Mouse (Mus musculus): ENCODE results near the gene Tsc2.

Gene Tsc2

DNA sequence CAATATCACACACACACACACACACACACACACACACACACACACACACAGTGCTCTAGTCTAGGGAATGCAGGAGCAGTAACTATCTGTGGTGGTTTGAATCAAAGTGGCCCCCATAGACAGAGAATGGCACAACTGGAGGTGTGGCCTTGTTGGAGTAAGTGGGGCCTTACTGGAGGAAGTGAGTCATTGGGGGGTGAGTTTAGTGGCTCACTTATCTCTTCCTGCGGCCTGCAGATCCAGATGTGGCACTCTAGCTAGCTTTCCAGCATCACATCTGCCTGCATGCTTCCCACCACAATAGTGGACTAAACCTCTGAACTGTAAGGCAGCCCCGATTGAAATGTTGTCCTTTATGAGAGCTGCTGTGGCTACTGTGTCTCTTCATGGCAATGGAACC is 21.7 kb downstream of the Tsc2 start:
- DNase-seq (ENCODE audit: low read depth in 2 of 2, low spot score in 2 of 2): no peak

DNA sequence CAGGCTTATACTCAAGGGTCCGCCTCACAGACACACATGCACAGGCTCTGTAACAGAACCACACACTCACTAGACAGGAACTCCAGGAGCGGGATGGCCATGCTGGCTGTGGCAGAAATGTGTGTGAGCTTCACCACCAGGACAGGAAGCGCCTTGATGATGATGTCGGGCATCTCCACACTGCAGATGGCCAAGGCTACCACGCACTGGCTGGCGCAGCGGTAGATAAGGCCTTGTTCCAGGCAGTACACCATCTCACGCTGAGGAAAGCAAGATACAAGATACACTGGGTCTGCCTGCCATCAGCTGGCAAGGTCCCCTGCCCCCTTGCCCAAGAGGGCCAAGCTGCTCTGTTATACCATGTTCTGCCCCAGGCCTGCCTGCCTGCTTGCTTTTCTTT is 23.6 kb downstream of the Tsc2 start:
- no peak for DNase-seq (ENCODE audit: low read depth in 2 of 2, low spot score in 2 of 2)

DNA sequence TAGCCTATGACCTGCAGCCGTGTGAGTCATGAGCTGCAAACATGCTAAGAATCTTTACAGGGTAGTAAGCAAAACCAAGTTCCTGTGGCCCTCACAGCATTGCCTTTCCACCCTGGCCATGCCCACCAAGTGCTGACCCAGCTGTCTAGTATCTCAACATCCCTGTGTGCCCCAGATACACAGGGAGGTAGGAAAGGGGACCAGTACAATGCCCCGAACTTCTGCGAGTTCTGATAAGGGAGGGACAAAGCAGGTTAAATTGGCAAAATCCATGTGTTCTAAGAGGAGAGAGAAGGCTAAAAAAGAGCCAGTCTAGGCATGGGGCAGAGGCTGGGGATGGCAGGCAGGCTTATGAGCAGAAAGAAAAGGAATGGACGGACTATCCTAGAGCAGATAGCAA is 24.1 kb downstream of the Tsc2 start:
- no peak for DNase-seq (ENCODE audit: low read depth in 2 of 2, low spot score in 2 of 2)

DNA sequence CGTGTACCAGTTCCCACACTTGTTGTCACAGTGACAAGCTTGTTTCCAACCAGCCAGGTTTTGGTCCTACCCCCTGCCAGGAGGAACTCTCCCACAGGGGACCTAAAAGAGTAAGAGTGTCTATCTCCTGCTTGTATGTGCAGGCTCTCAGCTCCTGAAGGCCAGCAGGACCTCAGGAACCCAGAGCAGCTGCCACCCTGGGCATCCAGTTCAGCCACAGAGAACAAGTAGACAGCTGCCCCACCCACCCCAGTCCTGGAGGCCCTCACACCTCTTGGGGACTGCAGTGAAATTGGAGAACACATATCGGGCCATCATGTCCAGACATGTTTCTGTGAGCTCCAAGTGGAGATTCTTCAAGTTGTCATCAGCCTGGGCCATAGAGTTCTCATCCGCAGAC is 27.9 kb downstream of the Tsc2 start:
- no peak for DNase-seq (ENCODE audit: low read depth in 2 of 2, low spot score in 2 of 2)

DNA sequence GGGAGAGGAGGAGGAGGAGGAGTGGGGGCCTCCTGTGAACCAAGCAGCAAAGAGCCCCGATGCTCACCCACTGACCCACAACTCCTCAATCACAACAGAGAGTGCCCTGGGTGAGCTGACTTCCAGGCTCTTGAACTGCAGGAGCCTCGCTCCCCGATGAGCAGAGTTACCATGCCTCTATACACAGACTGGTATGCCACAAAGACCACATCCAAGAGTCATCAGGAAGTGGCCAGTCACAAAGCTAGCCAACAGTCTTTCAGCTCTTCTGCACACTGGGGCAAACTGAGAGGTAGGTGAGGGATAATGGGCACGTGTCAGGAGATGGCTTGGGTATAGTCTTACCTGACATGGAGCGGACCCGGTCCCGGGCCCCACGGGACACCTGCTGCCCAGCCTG is 28.5 kb downstream of the Tsc2 start:
- no peak for DNase-seq (ENCODE audit: low read depth in 2 of 2, low spot score in 2 of 2)

DNA sequence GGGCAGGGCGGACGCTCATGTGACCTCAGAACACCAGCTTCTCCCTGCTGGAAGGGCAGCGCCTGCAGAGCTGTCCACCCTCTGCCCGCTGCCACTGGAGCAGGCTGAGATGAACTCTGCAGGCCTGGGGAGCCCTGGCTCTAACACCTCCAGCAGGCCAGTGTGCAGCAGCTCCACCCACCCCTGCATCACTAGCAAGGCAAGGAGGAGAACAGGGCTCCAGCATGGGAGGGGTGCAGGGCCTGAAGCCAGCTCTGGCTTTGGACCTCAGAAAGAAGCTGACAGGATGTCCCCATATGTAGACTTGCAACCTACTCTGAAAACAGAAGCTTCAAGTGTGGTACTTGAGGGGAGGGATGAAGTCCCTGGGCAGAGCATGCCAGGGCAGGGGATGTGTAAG is 31.9 kb downstream of the Tsc2 start:
- no peak for DNase-seq (ENCODE audit: low read depth in 2 of 2, low spot score in 2 of 2)

DNA sequence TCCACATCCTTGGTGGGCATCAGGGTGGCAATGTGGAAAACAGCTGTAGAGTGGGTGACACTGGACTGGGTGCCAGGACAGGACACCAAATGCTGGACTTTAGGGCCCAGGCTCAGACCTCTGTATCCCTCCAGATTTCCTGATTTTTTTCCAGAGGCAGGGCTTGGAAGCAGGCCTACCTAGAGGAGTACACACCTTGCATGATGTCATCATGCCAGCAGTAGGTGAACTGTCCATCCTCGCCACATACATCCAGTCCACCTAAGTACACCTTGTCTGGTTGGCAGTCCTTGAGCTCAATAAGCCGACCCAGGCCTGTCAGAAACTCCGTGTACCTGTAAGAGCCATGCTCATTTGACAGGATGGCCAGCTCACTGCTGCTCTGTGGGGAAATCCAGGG is 34.4 kb downstream of the Tsc2 start:
- DNase-seq (ENCODE audit: low read depth in 2 of 2, low spot score in 2 of 2): no peak

DNA sequence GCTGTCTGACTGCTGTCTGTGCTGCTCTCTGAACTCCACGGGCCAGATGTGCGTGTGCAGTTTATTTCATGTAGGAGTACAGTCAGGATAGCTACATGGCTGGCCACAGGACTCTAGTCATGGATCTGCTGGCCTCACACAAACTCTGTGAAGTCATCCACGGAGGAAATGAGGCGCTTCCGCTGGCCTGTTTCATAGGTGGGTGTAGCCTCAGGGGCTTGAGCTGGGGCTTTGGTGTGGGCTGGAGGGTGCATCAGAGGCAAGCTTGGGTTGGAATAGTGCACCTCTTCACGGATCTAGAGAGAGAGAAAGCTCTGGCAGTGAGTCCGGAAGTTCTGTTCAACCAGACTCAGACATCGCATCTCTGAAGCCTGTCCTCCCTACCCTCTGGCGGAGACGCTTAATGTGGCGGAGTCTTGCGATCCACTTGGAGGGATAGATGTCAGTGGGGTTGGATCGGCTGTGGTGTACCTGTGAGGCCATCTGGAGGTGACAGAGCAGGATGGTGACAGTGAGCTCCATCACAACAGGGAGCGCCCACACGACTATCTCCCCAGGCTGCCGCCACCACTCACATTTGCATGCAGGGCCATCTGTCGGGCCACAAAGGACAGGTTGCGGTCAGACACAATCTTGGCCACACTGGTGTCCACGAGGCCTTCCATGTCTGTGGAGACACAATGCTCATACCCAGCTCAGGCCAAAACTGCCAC is 35.8 kb downstream of the Tsc2 start:
- no peak for DNase-seq (ENCODE audit: low read depth in 2 of 2, low spot score in 2 of 2)

DNA sequence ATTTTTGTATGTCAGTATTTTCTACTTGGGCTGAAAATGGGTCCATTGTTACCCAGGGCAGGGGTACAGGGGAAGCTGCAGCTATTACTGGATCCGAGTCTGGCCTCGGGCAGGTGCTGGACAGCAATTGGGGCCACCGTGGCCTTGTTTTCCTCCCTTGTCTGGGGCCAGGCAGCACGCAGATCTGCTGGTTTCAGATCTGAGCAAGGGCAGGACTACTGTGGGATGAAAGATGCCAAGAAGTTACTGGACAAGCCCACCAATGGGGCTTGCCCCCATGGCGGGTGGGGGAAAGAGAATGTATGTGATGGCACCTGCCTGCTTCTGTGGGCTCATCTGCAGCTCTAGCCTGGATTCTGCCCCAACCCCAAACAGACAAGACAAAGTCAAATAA is 36.4 kb downstream of the Tsc2 start:
- no peak for DNase-seq (ENCODE audit: low read depth in 2 of 2, low spot score in 2 of 2)

DNA sequence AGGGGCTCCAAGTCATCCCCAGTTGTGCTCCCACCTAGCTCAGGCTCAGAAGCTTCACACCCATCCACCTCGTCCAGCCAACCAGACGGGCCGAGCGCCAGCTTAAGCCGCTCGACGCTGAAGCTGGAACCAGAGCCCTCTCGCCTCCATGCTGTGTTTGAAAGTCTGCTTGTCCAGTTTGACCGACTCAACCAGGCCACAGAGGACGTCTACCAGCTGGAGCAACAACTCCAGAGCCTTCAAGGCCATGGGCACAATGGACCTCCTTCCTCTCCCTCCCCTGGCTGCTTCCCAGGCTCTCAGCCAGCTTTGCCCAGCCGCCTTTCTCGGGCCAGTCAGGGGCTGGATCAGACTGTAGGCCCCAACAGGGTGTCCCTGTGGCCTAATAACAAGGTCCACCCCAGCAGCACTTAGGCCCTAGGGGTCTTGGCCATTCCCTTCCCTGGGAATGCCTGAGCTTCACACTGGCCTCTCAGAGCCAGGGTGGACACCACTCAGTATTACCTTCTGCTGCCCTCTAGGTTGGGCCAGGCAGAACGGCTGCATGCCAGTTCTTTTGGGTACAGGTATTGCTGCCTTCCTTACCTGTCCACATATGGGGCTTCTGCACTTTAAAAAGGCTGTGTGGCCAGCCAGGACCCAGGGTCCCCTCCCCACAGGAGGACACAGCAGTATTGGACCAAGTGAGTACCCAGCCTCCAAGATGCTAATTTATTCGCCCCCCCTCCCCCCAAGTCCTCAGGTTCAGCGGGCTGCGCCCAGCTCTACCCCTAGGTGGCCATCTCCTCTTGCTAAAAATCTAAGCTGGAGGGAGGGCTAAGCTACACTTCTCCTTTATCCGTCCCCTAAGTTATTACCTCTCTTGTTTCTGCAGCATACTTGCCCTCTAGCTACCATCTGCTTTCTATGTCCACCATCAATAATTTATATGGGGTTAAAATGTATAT is 37.0 kb downstream of the Tsc2 start:
- no peak for DNase-seq (ENCODE audit: low read depth in 2 of 2, low spot score in 2 of 2)

DNA sequence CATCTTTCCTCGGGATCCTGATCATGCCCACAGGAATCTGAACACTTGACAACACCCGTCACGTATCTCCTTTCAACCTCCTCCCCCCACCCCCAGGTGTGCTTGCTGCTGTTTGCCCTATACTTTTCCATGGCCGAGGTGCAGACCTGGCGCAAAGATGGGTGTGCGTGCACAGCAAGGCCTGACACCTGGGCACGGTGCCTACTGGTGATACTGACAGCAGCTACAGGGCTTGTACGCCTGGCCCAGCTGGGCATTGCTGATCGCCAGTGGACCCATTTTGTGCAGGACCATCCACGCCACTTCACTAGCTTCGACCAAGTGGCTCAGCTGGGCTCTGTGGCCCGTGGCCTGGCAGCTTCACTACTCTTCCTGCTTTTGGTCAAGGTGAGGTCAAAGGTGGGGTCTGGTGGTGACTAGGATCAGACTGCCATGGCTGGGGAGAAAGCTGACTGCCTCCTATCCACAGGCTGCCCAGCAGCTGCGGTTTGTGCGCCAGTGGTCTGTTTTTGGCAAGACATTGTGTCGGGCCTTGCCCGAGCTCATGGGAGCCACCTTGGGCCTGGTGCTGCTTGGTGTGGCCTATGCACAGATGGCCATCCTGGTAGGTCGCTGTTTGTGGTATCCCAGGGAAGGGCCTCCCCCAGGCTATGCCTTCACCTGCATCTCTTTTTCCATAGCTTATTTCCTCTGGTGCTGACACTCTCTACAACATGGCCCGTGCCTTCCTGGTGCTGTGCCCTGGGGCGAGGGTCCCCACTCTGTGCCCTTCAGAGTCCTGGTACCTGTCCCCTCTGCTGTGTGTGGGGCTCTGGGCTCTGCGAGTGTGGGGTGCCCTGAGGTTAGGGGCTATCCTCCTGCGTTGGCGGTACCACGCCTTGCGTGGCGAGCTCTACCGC is 38.2 kb downstream of the Tsc2 start:
- DNase-seq (ENCODE audit: low read depth in 2 of 2, low spot score in 2 of 2): no peak

DNA sequence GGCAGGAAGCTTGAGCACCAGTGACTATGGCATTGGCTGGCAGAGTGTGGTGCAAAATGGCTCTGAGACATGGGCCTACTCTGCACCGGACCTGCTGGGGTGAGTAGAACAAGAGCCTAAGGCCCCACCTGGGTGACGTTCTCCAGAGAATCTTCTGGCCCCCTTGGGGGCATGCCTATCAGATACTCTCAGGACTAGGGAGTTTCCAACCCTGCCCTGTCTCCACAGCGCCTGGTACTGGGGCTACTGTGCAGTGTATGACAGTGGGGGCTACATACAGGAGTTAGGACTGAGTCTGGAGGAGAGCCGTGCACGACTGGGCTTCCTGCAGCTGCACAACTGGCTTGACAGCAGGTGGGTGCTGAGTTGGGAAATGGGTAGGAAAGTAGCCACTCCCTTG is 39.2 kb downstream of the Tsc2 start:
- no peak for DNase-seq (ENCODE audit: low read depth in 2 of 2, low spot score in 2 of 2)

DNA sequence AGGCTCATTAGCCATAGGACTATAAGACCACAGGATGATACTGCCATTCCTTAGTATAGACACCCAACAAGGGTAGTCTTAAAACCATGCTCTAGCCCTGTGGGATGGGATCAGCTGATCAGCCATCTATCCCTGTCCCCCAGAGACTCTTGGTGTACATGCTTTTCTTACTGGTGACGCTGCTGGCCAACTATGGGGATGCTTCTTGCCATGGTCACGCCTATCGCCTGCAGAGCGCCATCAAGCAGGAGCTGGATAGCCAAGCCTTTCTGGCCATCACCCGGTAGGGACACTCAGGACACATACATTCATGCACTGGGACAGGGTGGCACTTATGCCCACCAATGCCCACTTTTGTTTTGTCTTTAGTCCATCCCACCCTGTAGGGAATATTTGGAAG is 40.7 kb downstream of the Tsc2 start:
- no peak for DNase-seq (ENCODE audit: low read depth in 2 of 2, low spot score in 2 of 2)

DNA sequence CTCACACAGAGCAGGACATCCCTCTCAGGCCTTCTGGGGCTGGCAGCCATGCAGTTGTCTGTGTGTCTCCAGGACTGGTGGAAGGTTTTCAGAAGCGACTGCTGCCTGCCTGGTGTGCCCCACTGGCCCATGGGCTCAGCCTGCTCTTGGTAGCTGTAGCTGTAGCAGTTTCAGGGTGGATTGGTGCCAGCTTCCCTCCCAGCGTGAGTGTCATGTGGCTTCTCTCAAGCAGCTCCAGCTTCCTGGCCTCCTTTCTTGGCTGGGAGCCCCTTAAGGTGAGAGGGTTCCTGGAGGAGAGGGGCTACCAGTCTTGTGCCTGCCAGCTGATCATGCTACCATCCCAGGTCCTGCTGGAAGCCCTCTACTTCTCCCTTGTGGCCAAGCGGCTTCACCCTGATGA is 41.5 kb downstream of the Tsc2 start:
- DNase-seq (ENCODE audit: low read depth in 2 of 2, low spot score in 2 of 2): no peak

DNA sequence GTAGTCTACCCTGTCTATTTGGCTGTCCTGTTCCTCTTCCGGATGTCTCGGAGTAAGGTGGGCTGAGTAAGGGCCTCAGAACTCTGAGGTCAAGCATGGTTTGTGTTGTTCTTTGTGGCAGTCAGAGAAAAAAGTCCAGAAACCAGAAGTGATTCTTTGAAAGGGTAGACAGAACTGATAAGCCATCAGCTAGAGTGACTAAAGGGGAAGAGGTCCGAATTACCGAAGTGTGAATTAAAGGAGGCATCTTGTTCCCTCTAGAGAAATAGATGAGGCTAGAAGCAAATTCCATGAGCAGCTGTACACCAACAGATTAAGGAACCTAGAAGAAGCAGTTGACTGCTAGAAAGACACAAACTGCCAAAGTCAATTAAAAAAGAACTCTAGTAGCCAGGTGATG is 45.9 kb downstream of the Tsc2 start:
- no peak for DNase-seq (ENCODE audit: low read depth in 2 of 2, low spot score in 2 of 2)

DNA sequence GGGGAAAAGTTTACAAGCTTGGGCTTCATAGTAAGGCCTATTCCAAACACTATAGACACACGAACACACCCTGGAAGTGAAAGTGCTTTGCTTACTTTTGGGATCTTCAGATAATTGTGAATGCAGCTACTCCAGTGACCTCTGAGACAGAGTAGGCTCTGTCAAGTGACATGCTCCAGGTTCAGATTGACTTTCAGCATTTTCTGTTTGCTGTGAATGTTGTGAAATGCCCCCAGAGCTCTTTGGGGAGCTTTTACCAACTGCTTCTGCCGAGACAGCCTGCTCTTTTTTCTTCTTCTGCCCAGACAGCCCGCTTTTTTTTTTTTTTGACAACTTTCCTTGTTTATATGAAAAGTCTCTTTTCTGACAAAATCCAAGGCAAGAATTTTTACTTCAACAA is 47.9 kb downstream of the Tsc2 start:
- DNase-seq (ENCODE audit: low read depth in 2 of 2, low spot score in 2 of 2): no peak

DNA sequence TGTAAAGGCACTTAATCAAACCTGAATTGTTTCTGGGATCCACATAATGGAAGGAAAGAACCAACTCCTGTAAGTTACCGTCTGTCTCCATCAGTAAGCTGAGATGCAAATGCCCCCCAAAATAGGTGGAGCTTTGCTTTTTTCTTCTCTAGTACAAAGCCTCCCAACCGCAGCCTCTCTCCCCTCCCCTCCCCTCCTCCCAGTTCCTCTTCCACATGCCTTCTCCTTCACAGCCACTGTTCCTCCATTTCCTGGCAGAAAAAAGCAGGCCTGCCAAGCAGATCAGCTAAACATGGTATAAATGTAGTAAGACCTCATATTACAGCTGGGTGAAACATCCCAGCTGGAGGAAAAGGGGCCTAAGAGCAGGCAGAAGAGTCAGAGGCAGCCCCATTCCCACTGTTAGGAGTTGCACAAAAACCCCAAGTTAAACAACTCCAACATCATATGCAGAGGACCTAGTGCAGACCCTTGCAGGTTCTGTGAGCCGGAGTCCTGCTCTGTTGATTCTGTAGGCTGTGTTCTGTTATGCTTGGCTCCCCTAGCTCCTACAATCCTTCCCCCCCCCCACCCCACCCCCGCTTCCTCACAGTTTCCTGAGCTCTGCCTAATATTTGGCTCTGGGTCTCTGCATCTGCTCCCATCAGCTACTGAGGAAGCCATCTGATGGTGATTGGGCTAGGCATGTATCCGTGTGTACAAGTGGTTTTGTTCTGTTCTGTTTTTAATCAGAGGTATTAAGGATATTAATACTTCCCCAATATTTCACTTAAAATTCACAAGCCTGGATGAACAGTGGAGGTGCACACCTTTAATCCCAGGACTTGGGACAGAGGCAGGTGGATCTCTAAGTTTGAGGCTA is 48.6 kb downstream of the Tsc2 start:
- no peak for DNase-seq (ENCODE audit: low read depth in 2 of 2, low spot score in 2 of 2)

DNA sequence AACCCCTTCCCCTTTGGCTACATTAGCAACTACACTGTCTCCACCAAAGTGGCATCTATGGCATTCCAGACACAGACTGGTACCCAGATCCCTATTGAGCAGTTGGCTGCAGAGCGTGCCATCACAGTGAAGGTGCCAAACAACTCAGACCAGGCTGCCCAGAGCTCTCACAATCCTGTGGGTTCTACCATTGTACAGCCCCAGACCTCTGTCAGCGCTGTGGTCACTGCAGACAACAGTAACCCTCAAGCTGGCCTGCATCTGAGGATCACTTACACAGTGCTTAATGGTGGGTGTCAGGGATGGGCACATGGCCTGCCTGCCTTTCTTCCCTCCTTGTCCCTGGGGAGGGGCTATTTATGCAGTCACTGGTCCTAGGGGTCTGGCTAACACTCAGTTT is 52.1 kb downstream of the Tsc2 start:
- no peak for DNase-seq (ENCODE audit: low read depth in 2 of 2, low spot score in 2 of 2)

DNA sequence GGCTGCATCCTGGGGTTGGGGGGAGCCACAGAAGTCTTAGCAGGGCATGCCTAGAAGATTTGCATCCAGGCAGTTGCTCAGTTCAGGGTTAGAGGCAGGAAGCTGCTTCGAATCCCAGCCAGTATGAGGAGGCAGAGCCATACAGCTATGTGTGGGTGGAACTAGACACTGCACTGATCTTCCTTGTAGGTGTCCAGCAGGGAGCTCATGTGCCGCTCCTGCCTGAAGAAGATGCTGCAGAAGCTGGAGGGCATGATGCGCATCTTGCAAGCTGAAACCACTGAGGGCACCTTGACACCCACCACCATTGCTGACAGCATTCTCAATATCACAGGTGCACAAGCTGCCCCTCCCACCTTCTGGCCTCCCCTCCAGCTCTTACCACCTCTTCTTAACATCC is 52.9 kb downstream of the Tsc2 start:
- no peak for DNase-seq (ENCODE audit: low read depth in 2 of 2, low spot score in 2 of 2)

DNA sequence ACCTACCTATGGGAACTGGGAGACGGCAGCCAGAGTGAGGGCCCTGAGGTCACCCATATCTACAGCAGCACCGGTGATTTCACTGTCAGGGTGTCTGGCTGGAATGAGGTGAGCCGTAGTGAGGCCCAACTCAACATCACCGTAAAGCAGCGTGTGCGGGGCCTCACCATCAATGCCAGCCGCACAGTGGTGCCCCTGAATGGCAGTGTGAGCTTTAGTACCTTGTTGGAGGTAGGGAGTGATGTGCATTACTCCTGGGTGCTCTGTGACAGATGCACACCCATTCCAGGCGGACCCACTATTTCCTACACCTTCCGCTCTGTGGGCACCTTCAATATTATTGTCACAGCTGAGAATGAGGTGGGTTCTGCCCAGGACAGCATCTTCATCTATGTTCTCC is 58.6 kb downstream of the Tsc2 start:
- DNase-seq (ENCODE audit: low read depth in 2 of 2, low spot score in 2 of 2): no peak

Measured in CD8-positive naive resting alpha-beta T cell, adult 2 months (primary cell).